Mouse (Mus musculus) inflammation-experienced regulatory T-cells, adult 6 months (primary cell): ENCODE results near the gene Rab3ip. TPM values are rescaled to one million over a fixed set of nuclear protein-coding genes. Genes with fewer than 3 reads are reported as not detected.

Experiments used
- ATAC-seq: one replicate; pipeline ENCODE4 v1.8.0; 2017
- polyA plus RNA-seq, 3 experiments: library from polyadenylated mRNA; unstranded; fragments of 100-300 nt; shearing (Covaris generic); gene quantifications; one replicate each; pipeline ENCODE4 v1.2.1; 2017

Rab3ip gene
- 10 to 100 TPM in 1 of 3 experiments, 1 to 10 TPM in 2; 5.6 to 12.7 (median 8.7) TPM for polyA plus RNA-seq

DNA sequence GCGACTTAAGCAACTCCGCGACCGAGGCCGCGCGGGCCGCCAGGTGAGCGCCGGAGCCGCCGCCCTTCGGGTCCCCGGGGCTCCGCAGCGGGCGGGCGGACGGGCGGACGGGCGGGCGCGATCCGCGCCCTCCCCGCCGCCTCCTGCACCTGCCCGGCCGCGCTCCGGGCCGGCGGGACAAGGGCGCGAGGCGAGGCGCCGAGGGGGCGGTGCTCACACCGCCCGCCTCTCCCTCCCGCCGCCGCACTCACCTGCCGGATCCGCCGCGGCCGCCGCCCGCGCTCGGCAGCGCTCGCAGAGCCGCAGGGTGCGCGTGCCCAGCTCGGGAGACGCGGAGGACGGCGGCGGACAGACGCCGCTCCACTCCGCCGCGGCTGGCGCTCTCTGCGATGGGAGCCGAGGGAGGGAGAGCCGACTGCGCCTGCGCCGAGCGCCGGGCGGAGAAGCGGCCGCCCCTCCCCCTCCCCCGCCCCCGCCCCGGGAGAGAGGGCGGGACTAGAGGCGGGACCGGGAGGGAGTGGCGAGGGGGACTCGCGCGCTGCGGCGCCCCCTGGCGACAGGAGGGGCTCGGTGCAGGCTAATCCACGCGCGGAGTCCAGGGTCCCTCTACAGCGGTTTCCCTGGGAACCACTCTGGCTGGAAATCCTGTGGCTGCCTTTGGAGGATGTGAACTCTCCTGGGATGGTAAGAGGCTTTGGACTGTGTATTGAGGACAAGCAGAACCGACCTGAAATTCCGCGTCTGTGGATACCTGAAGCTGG, at the start of gene Rab3ip:
Gene Rab3ip (minus strand): TSS at position 761 of the 761 bp plus-strand sequence.
- ATAC-seq: peak; percentile 67

DNA sequence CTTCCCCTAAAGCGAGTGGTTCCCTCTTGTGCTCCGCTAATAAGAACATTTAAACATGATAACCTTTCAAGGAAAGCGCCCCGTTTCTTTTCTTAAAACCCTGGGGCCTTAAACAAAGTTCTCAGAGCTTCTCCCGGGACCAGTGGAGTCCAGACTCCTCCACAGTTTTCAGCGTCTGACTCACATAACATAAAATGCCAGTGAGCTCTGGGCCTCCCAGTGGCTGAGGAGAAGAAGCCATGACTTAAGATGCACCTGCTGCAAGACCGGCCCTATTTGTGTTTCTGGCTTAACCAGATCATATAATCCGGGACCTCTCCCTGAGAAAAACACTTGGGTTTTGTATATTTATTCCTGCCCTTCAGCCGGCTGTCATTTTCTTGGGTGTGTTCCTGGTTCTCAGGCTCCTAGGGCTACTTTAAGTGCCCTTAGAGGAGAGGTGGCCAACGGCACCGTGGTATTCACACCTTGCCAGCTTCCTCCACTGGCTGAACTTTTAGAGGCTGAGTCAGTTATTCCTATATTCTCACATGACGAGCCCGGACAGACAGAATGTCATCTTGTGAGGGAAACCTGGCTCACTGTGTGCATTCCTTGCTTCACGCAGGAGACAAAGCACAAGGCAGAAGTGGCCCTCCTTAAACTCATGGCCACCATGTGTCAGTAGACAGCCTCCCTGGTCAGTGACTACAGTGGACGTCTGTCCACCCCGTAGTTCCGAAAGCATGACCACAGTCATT, 48.3 kb upstream of the Rab3ip start:
- no peak for ATAC-seq

DNA sequence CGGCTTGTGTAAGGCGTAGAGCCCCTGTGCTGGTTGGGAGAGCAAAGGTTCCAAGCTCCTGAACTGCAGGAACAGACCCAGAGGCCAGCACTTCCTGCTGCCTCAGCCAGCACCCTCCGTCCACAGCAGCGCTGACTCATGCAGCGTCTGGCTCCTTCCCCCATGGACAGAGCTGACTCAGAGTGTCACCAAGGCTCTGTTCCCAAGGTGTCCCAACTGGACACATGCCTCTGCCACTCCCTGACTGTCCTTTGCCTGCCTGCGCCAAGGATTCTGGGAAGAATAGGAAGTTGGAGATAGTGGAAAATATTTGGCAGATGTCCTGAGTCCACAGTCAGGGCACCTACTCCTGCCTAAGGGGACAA, 45.6 kb upstream of the Rab3ip start:
- ATAC-seq: no peak

DNA sequence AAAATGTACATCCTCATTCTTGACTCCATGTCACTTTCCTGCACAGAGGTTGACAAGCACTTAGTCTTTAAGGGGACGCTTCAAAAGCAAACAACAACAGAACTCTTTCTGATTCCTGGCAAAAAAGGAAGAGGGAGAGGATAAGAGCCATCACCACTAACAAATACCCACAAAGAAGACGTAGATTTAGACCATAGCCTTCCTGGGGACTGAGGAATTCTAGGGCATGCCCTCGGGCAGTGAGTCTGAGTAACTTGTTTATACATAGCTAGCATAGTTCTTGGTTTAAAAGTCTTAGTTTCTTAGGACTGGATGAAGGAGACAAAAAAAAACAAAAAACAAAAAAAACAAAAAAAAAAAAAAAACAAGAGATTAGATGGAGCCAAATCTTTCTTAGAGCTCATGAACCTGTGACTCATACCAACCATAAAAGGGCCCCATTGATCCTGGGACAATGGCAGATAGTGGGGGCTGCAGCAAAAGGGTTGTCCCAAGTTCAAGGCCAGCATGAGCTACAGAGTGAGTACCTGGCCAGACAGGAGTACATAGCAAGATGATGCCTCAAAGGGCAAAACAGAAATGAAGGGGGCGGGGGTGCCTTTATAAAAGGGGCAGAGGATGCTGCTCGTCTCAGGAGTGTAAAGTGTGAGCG, 45.1 kb upstream of the Rab3ip start:
- no peak for ATAC-seq

DNA sequence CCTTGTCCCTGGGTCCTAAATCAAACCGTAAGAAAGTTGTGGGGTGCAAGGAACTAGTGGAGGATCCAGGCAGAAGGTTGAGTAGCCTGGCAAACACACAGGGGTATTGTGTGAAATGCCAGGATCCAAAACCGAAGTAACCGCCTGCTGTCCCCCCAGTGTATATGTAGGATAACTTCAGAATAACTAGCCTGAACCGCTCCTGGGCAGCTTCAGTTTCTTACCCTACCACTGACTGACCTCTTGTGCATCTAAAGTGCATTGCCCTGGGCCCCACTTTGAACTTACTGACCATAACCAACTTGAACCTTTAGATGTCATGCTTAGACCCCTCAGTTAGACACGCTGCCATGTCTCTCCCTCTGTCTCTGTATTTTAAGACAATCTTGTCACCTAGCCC, 44.6 kb upstream of the Rab3ip start:
- ATAC-seq: no peak

DNA sequence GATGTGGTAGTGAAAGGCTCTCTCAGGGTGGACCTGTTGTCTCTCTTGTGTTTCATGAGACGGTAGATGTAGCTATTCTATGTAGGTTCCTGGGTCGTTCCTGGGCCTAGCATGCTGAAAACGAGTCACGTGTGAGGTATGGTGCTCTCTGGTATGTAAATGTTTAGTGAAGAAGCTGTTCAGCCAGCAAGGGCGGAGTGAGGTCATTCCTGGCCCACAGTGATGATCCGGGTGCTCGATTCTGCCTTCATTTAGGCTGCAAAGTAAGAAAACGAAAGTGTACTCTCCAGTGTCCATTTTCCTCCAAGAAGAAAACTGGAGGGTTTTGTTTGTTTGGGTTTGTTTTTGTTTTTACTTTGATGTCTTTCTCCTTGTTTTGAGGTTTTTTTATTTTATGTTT, 43.4 kb upstream of the Rab3ip start:
- ATAC-seq: no peak

DNA sequence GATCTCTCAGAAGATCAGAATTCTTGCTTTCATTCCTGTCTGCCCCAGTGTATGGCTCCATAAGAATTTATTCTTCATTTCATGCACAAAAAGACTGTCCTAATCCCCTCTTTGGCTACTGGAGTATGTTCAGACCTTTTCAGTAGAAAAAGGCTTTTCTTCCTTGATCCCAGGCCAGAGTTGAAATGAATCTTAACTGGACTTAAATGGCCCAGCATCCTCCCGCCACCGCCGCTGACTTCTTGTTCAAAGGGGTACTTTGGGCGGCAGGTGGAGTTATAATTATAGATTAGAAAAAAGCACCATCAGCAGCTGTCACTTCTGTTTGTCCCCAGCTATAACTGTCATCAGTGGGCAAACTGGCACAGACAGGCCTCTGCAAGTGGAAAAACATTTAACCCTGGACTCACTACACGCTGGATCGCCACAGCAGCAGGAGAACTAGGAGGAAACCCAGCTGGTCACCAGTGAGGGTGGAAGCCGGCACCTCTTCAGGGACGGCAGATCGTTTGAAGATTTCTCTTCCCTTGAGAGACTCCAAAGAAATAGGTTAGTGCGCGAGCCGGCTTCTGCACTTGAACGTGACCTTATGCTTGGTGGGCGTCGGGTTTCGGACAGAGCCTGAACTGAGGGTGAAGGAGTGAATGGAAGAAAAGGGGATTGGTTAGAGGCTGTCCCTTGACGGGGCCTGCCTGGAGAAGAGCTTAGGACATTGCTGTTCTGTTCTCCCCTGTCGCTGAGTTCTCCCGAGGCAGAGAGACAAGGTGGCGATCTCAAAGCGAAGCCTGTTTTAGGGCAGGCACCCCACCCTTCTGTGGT, 35.9 kb upstream of the Rab3ip start, which contains the start of gene Best3:
Gene Best3 (plus strand): TSS at position 51 of the 819 bp plus-strand sequence.
- ATAC-seq: no peak

DNA sequence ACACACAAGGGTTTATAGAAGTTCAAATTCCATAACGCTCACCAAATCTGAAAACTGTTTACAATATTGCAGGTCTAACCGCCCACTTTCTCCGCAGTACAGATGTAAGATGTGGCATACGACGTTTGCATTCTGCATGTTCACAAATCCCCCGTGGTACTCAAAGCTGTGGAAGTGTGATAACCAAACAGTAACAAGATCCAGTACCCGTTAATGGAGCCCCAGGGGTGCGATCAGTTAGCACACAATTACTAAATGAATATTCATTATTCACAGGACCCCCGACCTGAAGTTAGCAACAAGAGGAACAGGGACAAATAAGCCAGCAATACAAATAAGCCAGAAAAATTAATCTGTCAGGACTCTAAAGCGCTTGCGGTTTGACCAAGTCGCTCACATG, 34.3 kb upstream of the Rab3ip start:
- no peak for ATAC-seq

DNA sequence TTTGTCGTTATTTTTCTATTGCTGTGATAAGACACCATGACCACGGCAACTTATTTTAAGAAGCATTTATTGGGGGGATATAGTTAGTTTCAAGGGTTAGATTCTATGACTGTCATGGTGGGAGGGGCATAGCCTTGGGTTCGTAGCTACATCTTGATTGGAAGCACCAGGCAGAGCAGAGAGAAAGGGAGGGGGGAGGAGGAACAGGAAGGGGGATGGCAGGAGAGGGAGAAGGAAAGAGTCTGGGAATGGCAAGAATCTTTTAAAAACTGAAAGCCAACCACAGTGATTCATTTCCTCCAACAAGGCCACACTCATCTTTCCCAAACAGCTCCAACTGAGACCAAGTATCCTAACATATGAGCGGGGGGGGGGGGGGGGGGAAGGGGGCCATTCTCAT, 32.0 kb upstream of the Rab3ip start:
- no peak for ATAC-seq

DNA sequence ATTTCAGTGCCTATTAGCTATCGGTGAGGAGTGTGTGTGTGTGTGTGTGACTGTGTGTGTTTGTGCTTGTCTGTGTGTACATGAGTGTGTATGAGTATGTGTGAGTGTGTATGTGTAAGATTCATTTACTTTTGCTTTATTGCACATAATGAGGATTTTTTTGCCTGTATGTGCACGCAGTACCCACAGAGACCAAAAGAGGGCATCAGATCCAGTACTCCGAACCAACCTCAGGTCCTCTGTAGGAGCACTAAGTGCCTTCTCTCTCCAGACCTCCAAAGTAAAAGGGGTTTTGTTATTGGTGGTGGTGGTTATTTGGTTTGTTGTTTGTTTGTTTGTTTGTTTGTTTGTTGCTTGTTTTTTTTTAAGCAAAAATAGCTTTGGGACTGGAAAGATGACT, 30.3 kb upstream of the Rab3ip start:
- no peak for ATAC-seq

DNA sequence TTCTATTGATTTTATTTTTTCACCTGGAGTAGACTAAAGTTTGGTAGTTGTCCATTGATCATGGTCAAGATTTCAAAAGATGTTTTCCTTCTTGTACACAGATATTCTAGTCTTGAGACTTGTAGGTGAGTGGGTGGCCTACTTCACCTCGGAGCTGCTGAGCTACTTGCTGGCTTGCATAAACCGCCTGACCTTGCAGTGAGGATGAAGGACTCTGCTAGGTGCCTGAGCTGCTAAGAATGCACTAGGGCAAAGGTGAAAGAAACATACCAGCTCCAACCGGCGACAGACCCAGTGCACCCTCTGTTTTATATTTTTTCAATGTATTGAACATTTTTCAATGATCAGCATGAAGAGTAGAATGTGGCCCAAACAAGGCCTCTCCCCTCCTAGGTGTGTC, 29.7 kb upstream of the Rab3ip start:
- ATAC-seq: no peak

DNA sequence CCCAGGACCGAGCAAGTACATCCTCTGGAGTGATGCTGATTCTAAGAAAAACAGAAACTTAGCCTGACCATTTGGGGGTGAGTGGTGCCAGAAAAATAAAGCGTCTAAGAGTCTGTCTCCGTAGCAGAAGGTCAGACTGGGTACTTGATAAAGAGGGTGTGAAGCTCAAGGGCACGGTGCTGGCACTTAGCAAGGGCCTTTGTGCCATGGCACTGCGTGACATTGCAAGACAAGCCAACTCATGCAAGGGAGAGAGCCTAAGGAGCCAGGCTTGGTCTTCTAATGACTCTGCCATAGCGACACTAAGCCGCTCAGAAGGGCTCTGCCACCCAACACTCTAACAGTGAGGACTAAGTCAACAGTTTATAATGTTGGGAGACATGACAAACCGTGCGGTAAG, 28.3 kb upstream of the Rab3ip start:
- no peak for ATAC-seq

DNA sequence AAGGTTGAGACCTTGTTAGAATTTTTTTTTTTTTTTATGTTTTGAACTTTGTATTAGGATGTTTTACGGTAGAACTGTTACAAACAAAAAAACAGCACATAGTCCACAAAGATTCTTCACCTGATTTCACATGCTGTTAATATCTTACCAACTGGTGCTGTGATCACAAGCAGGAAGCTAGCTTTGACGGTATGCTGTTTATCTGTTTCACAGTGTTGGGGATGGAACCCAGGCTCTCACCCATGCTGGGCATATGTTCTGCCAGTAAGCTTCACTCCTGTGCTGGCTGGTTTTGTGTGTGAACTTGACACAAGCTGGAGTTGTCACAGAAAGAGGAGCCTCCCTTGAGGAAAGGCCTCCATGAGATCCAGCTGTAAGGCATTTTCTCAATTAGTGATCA, 27.3 kb upstream of the Rab3ip start:
- ATAC-seq: no peak

DNA sequence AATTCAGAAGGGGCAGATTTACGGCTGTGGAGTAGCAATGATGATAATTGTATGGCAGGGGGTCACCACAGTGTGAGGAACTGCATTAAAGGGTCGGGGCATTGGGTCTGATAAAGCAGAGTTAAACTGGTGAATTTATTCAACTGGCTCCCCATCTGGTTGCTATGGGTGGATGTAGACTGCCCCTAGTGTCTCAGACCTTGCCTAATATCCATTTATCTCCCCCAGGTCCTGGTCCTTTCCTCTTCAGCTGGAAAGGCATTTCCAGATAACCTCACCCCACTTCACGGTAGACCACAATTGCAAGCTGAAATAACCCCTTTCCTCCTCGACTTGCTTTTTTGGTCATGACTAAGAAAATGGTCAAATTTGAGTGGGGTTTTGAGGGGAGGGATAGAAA, 26.9 kb upstream of the Rab3ip start:
- ATAC-seq: no peak

DNA sequence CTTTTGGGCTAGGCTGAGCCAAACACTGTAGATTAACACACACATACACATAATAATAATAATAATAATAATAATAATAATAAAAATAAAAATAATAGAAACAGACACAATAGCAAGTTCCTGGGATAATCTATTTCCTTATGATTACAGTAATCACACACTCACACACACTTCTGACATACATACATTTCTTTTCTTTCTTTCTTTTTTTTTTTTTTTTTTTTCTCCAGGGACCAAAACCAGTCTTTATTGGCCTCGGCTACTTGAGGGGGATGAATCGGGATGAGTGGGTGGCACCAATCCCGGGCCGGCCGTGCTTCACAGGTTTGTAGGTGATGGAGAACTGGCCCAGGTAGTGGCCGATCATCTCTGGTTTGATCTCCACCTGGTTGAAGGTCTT, 21.9 kb upstream of the Rab3ip start, which contains the start of gene Gm10271:
Gene Gm10271 (minus strand): TSS at position 101 of the 400 bp plus-strand sequence.
- no peak for ATAC-seq

DNA sequence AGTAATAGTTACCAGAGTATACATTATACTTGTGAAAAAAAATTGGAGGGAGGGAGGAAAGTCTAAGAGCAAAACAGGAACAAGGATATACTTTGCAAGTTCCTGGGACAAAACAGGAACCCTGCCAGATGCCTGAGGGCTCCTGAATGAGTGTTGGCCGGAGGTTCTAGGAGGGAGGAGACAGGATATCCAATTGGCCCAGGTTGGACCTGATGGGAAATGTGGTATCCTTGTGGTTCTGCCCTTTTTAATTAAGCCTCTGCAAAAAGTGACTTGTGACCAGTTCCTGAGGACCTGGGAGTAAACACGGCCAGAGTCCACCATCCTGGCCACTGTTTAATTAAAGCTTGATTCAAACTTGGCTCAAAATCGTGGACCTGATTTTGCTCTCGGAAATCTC, 18.2 kb upstream of the Rab3ip start:
- ATAC-seq: no peak

DNA sequence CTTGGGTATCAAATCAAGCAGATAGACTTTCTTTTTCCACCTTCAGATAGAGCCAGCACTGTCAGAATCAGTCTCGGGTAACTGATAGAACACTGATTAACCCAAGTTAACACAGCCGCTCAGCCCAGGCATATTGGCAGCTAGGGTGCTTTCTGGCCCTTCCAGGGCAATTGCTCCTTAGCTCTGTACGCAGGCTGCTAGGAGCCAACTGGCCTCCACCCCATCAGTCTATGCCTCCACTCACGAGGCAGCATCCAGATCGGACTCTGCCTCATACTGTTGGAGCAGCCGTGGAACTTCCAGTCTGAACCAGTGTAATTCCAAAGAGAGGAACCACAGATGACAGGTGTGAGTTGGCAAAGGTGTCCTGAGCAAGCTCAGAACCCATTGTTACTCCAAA, 15.5 kb upstream of the Rab3ip start:
- no peak for ATAC-seq

DNA sequence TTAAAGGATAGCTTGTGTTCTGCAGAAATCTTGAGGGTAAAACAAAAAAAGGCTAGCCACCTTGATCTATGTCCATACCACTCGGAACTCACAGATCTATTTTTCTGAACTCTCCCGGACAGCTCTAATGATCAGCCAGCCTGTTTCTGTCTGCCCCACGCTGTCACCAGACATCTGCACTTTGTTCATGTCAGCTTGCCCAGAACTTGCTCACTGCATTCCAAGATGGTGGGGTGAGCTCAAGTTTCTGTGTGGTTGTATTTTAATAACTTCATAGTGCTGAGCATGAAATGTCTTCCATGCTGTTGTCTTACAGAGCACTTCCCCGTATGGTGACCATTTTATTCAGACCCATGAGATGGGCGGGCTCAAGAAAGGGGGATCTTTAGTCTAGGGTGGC, 14.7 kb upstream of the Rab3ip start:
- ATAC-seq: no peak

DNA sequence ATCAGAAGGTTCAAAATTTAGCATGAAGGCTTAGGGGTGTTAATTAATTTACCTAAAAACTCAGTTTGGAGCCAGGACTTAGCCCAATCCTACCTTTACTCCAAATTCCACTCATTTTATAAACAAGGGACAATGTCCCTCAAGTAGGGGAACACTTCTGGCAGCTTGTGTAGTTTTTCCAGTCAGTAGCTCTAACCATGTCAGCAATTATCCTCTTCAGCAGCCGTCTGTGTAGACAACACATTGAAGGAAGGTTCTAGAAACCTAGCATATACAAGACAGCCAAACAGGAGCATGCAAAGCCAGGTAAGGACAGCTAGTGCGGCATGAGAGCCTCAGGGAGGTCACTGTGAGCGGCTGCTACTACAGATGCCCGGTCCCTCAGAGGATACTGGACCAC, 14.0 kb upstream of the Rab3ip start:
- ATAC-seq: no peak

DNA sequence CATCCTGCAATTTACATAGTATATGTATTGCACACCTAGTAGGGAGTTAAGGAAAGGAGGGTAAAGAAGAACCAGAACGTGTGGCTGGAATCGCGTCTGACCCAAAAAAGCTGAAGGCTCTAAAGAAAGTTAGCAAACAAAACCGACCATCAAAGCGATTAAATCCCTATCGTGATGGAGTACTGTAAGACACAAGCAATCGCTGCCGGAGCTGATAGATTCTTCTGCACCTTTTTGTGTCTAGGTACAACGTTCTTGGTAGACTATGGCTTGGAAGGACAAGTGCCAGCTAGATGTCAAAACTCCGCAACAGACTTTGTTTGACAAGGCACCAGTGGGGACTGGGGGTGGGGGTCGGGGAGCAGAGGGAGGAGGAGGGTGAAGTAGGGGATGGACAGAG, 13.5 kb upstream of the Rab3ip start:
- no peak for ATAC-seq

DNA sequence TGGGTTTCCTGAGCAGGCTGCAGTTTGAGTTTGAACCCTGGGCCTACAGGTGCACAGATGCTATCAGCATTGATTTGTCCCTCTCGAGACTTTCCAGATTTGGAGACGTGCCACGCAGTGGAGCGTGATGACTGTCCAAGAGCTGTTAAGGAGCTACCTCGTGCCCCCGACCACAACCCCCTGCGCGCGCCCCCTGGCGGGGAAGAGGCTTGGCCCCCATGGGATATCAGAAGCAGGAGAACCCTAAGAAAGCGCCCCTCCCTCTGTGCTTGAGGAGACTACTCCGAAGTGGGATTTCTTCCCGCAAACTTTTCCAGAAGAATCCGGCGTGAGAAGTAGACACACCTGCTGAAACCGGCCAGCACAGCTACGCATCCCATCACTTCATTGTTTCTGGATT, 12.2 kb upstream of the Rab3ip start:
- no peak for ATAC-seq

DNA sequence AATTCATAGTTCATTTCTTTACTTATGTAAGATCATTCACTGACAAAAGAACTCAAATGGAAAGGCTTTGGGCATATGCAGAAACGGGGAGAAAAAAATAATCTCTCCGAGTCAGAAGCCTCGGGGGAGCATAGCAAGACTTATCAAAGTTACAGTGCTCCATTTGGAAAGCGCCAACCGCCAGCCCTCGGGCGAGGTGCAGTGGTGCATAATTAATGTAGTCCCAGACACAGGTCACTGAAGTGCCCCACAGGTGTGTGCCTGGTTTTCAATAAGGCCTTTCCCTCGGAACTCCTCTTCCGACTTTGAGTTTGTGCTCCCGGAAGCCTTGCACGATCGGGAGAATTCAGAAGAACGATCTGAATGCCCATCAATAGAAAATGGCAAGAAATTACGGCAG, 11.6 kb upstream of the Rab3ip start:
- ATAC-seq: no peak
